Comparison of ENCODE assay signal across 8 mouse cellular contexts in the genomic region with DNA sequence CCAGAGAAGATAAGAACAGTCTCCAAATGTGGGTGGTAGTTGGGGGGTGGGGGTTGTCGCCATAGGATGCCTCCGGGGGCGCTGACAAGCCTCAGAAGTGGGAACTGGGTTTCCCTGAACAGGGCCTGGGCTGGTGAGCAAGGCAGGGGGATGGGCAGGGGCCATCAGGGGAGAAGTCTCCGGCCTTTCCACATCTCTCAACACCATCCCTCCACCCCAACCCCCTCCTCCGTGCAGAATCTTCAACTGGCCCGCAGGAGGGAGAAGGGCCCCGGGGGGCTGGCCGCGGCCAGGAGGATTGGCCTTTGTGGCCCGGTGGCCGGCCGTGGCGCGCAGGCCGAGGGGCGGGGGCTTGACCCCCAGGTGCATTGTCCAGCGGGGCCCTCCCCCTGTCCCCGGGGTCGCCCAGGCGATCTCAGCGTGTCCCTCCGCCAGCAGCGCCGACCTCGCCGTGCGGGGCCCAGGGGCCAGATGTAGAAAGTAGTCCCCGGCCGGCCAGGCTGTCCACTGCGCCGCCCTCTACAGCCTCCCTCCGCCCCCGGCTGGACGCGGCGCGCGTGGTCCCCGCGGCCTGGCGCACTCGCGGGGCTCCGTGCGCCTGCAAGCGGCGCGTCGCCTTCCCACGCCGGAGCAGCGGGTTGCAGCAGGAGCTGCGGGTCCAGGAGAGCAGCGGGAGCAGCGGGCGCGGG. TPM values are rescaled to one million over a fixed set of nuclear protein-coding genes. Genes with fewer than 3 reads are reported as not detected.
DNase-seq lines count a peak whose midpoint lies in the region; ATAC-seq and TF ChIP-seq lines count a peak whose summit lies in the region.

Prtg (plus strand) TSS at position 144 of the 689 bp plus-strand sequence.

- H3K27me3 ChIP-seq in lung, embryonic 16.5 days (ENCODE audit: control insufficient read depth, insufficient read depth, low read depth, low read length) = no peaks in the 10 kb centered on the region
- peaks cover 9% of the 10 kb centered on the region for H3K27me3 ChIP-seq in intestine, postnatal 0 days (replicated peaks; ENCODE audit: control insufficient read depth, insufficient read depth, low read length)
- 0 out of 2 replicates have a peak, but pooled peaks cover 3% of the 10 kb centered on the region for H3K27me3 ChIP-seq in stomach, embryonic 15.5 days (replicated peaks)

- H3K4me2 ChIP-seq in lung, embryonic 16.5 days (ENCODE audit: low read depth, low read length) = peak within 1 kb of the TSS; percentile 100
- H3K4me2 ChIP-seq in intestine, postnatal 0 days (replicated peaks; ENCODE audit: low read depth) = peak within 1 kb of the TSS; percentile 89
- H3K4me2 ChIP-seq in stomach, embryonic 15.5 days = peak within 1 kb of the TSS; percentile 99

- H3K27ac ChIP-seq in lung, embryonic 16.5 days (ENCODE audit: low read length) = peak within 1 kb of the TSS; percentile 22; the same call in 1 of the 2 replicates
- 0 out of 2 replicates have a peak within 1 kb of the TSS, but pooled peaks have one; percentile 9 for H3K27ac ChIP-seq in intestine, postnatal 0 days (ENCODE audit: low read depth, low read length)
- peak within 1 kb of the TSS; percentile 31; the same call in 1 of the 2 replicates for H3K27ac ChIP-seq in stomach, embryonic 15.5 days

- H3K9ac ChIP-seq in lung, embryonic 16.5 days (ENCODE audit: low read length) = peak within 1 kb of the TSS; percentile 79
- H3K9ac ChIP-seq in intestine, postnatal 0 days (ENCODE audit: low read depth, low read length) = peak within 1 kb of the TSS; percentile 43; the same call in 1 of the 2 replicates
- peak within 1 kb of the TSS; percentile 58 for H3K9ac ChIP-seq in stomach, embryonic 15.5 days

- peaks cover 12% of the 10 kb centered on the region for H3K4me1 ChIP-seq in lung, embryonic 16.5 days (replicated peaks; ENCODE audit: control insufficient read depth, insufficient read depth, low read length)
- H3K4me1 ChIP-seq in intestine, postnatal 0 days (replicated peaks; ENCODE audit: control insufficient read depth, insufficient read depth, low read length) = no peaks in the 10 kb centered on the region
- H3K4me1 ChIP-seq in stomach, embryonic 15.5 days = peaks cover 5% of the 10 kb centered on the region; the same call in 1 of the 2 replicates

- H3K36me3 ChIP-seq in lung, embryonic 16.5 days (ENCODE audit: control insufficient read depth, insufficient read depth, low read length) = no peaks in the 10 kb centered on the region
- no peaks in the 10 kb centered on the region for H3K36me3 ChIP-seq in intestine, postnatal 0 days (ENCODE audit: control insufficient read depth, insufficient read depth)
- no peaks in the 10 kb centered on the region for H3K36me3 ChIP-seq in stomach, embryonic 15.5 days

- TF ChIP-seq CTCF in intestine, postnatal 0 days (IDR thresholded peaks at IDR 0.05; ENCODE audit: low read depth) = peak; percentile 18; the same call in 1 of the 2 replicates

- no peak for DNase-seq in lung, postnatal 25 days (ENCODE audit: low spot score)
- DNase-seq in cerebellum, adult 8-10 months = peak; percentile 9
- DNase-seq in frontal cortex, postnatal 25 days (ENCODE audit: low spot score in 2 of 2) = peak; percentile 13 to 14
- peak; percentile 42 to 57 for DNase-seq in lung, postnatal 4 days
- DNase-seq in spleen, postnatal 36 days (ENCODE audit: low spot score in 2 of 2) = no peak

- peak; percentile 86 for ATAC-seq in lung, embryonic 16.5 days (ENCODE audit: low read depth)
- ATAC-seq in intestine, postnatal 0 days = no peak
- ATAC-seq in stomach, embryonic 15.5 days (ENCODE audit: insufficient read depth, low FRiP score, low read depth) = peak; percentile 39; the same call in 1 of the 2 replicates

- no peaks in the 10 kb centered on the region for H3K9me3 ChIP-seq in lung, embryonic 16.5 days (ENCODE audit: control insufficient read depth, low read length)
- no peaks in the 10 kb centered on the region for H3K9me3 ChIP-seq in intestine, postnatal 0 days (ENCODE audit: control insufficient read depth)
- H3K9me3 ChIP-seq in stomach, embryonic 15.5 days = no peaks in the 10 kb centered on the region

- 1% methylated on average over 44 of the region's 57 CpGs for WGBS in lung, embryonic 16.5 days
- 2% methylated on average over 52 of the region's 57 CpGs for WGBS in intestine, postnatal 0 days
- WGBS in stomach, embryonic 15.5 days = under 1% methylated on average over 54 of the region's 57 CpGs

- peak within 1 kb of the TSS; percentile 82 for H3K4me3 ChIP-seq in lung, embryonic 16.5 days (ENCODE audit: low read length)
- peak within 1 kb of the TSS; percentile 50 for H3K4me3 ChIP-seq in intestine, postnatal 0 days (ENCODE audit: low read depth, low read length)
- peak within 1 kb of the TSS; percentile 76 for H3K4me3 ChIP-seq in stomach, embryonic 15.5 days (replicated peaks)

RNA-seq across cellular contexts. Expression of gene Prtg, which starts in this region (rescaled TPM):
- 0.34 and 0.40 TPM in 2 replicates for polyA plus RNA-seq in lung, embryonic 16.5 days (2015; fragmentation: Nextera tagmentation; extraction: Ambion mirVana)
- polyA plus RNA-seq in intestine, postnatal 0 days (2015; fragmentation: Nextera tagmentation; extraction: Ambion mirVana) = 0.17 and 0.21 TPM in 2 replicates
- 0.31 and 0.46 TPM in 2 replicates for polyA plus RNA-seq in stomach, embryonic 15.5 days (2015; fragmentation: Nextera tagmentation; extraction: Ambion mirVana)

Comparison
In these comparisons a context has a peak if more than half of its experiments do, and no peak if none do; other contexts are left out.
1. DNase-seq: peak in cerebellum, adult 8-10 months (single experiment), frontal cortex, postnatal 25 days (2 of 2) and lung, postnatal 4 days (2 of 2); none in lung, postnatal 25 days (single experiment) and spleen, postnatal 36 days (0 of 2).
2. Peak in ATAC-seq, H3K4me3 ChIP-seq, H3K27ac ChIP-seq, H3K9ac ChIP-seq and H3K4me2 ChIP-seq in lung, embryonic 16.5 days; RNA of the gene not detected or under 1 TPM.
3. Peak in ATAC-seq, H3K4me3 ChIP-seq, H3K27ac ChIP-seq, H3K9ac ChIP-seq and H3K4me2 ChIP-seq in stomach, embryonic 15.5 days; RNA of the gene not detected or under 1 TPM.
4. Peak in every context shown above with its lines, with median percentiles within 50 percentile points of each other: H3K27ac ChIP-seq, H3K4me2 ChIP-seq, H3K4me3 ChIP-seq and H3K9ac ChIP-seq.